Mouse (Mus musculus): ENCODE measurements around the gene Zfp512b.

The Zfp512b gene

GRCm38 (mm10) chr2:181589732-181590105 lies 2.9 kb downstream of the Zfp512b start:
- DNase-seq (ENCODE audit: low read depth, low spot score) = no peak

- no peak for DNase-seq (ENCODE audit: low read depth, low spot score)
These were observed 3.4 kb downstream of the Zfp512b start for GRCm38 (mm10) chr2:181589011-181589731.

- DNase-seq (ENCODE audit: low read depth, low spot score) = no peak
These were observed 4.3 kb downstream of the Zfp512b start for GRCm38 (mm10) chr2:181588229-181588780.

- DNase-seq (ENCODE audit: low read depth, low spot score) = no peak
These were observed 4.8 kb downstream of the Zfp512b start for GRCm38 (mm10) chr2:181587796-181588195.

- DNase-seq (ENCODE audit: low read depth, low spot score) = no peak
These were observed 6.5 kb downstream of the Zfp512b start for GRCm38 (mm10) chr2:181586124-181586523.

GRCm38 (mm10) chr2:181585506-181585905 lies 7.1 kb downstream of the Zfp512b start:
- DNase-seq (ENCODE audit: low read depth, low spot score) = no peak

GRCm38 (mm10) chr2:181584411-181584942 lies 8.1 kb downstream of the Zfp512b start, which contains the start of gene Uckl1:
Gene Uckl1, minus strand, starts transcription at chr2:181584892.
- DNase-seq (ENCODE audit: low read depth, low spot score) = no peak

- no peak for DNase-seq (ENCODE audit: low read depth, low spot score)
These were observed 8.9 kb downstream of the Zfp512b start for GRCm38 (mm10) chr2:181583460-181584257.

- no peak for DNase-seq (ENCODE audit: low read depth, low spot score)
These were observed 9.7 kb downstream of the Zfp512b start for GRCm38 (mm10) chr2:181582939-181583338.

- no peak for DNase-seq (ENCODE audit: low read depth, low spot score)
These were observed 10.2 kb downstream of the Zfp512b start for GRCm38 (mm10) chr2:181582358-181582757.

- DNase-seq (ENCODE audit: low read depth, low spot score) = peak; percentile 89
These were observed 11.0 kb downstream of the Zfp512b start for GRCm38 (mm10) chr2:181581402-181582120.

GRCm38 (mm10) chr2:181581016-181581401 lies 11.6 kb downstream of the Zfp512b start:
- DNase-seq (ENCODE audit: low read depth, low spot score) = peak; percentile 96

GRCm38 (mm10) chr2:181580131-181580772 lies 12.4 kb downstream of the Zfp512b start:
- DNase-seq (ENCODE audit: low read depth, low spot score) = no peak

- no peak for DNase-seq (ENCODE audit: low read depth, low spot score)
These were observed 12.9 kb downstream of the Zfp512b start for GRCm38 (mm10) chr2:181579681-181580080.

GRCm38 (mm10) chr2:181578790-181579618 lies 13.6 kb downstream of the Zfp512b start:
- DNase-seq (ENCODE audit: low read depth, low spot score) = no peak

GRCm38 (mm10) chr2:181577981-181578581 lies 14.5 kb downstream of the Zfp512b start:
- DNase-seq (ENCODE audit: low read depth, low spot score) = no peak

GRCm38 (mm10) chr2:181577126-181577525 lies 15.5 kb downstream of the Zfp512b start:
- DNase-seq (ENCODE audit: low read depth, low spot score) = no peak

GRCm38 (mm10) chr2:181576613-181577012 lies 16.0 kb downstream of the Zfp512b start:
- no peak for DNase-seq (ENCODE audit: low read depth, low spot score)

- no peak for DNase-seq (ENCODE audit: low read depth, low spot score)
These were observed 17.6 kb downstream of the Zfp512b start for GRCm38 (mm10) chr2:181574921-181575545.
